Mouse (Mus musculus): ENCODE results near the gene Ccl2.

The Ccl2 gene

GRCm38 (mm10) chr11:82035356-82035755, at the start of gene Ccl2:
Gene Ccl2 (plus strand): TSS chr11:82035571.
- no peaks in the 10 kb centered on the region for H3K36me3 ChIP-seq (ENCODE audit: control insufficient read depth, insufficient read depth, low read length, poor library complexity, severe bottlenecking)
- no peak for DNase-seq (ENCODE audit: low read depth, low spot score)

DNA sequence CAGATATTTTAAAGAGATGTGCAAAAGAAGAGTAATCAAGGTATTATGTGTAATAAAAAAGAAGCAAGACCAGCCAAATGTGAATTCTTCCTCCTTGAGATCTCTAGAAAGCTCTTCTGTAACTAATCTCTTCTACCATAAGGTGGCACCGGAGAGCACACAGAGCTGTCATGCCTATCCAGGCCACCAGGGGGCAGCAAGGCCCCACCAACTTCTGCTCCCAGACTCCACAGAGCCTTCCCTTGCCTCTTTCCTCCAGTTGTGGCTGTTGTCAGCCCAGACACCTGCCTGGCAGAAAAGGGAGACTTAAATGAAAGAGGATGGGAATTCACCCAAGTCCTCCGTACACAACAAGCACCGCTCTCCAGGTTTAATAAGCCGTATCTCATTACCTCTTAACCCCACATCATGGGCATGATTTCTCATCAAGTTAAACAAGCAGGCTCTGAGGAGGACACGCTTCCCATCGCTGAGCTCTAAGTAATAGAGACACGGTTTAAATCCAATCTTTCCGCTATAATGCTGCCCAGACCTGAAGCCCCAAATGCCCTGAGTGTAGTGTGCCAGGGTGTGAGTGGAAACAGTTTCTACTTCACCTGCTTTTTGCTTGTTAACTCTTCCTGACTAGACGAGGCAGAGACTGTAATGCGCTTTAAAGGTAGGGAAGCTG, 39.1 kb upstream of the Ccl2 start:
- Histone ChIP-seq H3K27me3 (ENCODE audit: control insufficient read depth, insufficient read depth, low read length, poor library complexity, severe bottlenecking) (no peaks in the 10 kb centered on the region), H3K36me3 (ENCODE audit: control insufficient read depth, insufficient read depth, low read length, poor library complexity, severe bottlenecking) (no peaks in the 10 kb centered on the region)
- DNase-seq (ENCODE audit: low read depth, low spot score) = peak; percentile 70

More at GRCm38 (mm10) chr11:82035356-82035755, at the start of gene Ccl2:
- H3K27me3 ChIP-seq (ENCODE audit: control insufficient read depth, insufficient read depth, low read length, poor library complexity, severe bottlenecking) = no peaks in the 10 kb centered on the region

DNA sequence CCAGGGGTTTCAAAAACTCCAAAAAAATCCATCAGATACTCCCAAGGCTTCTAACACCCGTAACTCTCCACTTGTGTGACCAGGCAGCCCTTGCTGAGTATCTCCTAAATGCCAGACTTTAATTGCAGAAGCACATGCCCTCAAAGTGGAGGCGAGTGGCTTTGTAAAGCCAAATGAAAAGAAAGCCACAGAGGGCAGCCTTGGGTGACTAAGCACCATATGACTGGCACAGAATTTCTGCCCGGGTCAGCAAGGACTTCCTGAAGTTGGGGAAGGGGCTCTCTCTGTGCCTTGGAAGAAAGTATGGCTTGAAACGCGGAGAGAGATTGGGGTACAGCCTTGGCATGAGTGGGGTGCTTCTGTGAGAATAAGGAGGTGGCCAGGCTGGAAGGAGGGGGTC, 38.3 kb upstream of the Ccl2 start:
- no peaks in the 10 kb centered on the region for H3K36me3 ChIP-seq (ENCODE audit: control insufficient read depth, insufficient read depth, low read length, poor library complexity, severe bottlenecking)
- no peaks in the 10 kb centered on the region for H3K27me3 ChIP-seq (ENCODE audit: control insufficient read depth, insufficient read depth, low read length, poor library complexity, severe bottlenecking)
- no peak for DNase-seq (ENCODE audit: low read depth, low spot score)

GRCm38 (mm10) chr11:81998646-81999045, 36.7 kb upstream of the Ccl2 start:
- Histone ChIP-seq H3K36me3 (ENCODE audit: control insufficient read depth, insufficient read depth, low read length, poor library complexity, severe bottlenecking) (no peaks in the 10 kb centered on the region), H3K27me3 (ENCODE audit: control insufficient read depth, insufficient read depth, low read length, poor library complexity, severe bottlenecking) (no peaks in the 10 kb centered on the region)
- no peak for DNase-seq (ENCODE audit: low read depth, low spot score)

GRCm38 (mm10) chr11:81999469-81999868, 35.9 kb upstream of the Ccl2 start:
- no peaks in the 10 kb centered on the region for H3K27me3 ChIP-seq (ENCODE audit: control insufficient read depth, insufficient read depth, low read length, poor library complexity, severe bottlenecking)
- H3K36me3 ChIP-seq (ENCODE audit: control insufficient read depth, insufficient read depth, low read length, poor library complexity, severe bottlenecking) = no peaks in the 10 kb centered on the region
- no peak for DNase-seq (ENCODE audit: low read depth, low spot score)

- no peaks in the 10 kb centered on the region for H3K36me3 ChIP-seq (ENCODE audit: control insufficient read depth, insufficient read depth, low read length, poor library complexity, severe bottlenecking)
- DNase-seq (ENCODE audit: low read depth, low spot score) = no peak
- H3K27me3 ChIP-seq (ENCODE audit: control insufficient read depth, insufficient read depth, low read length, poor library complexity, severe bottlenecking) = no peaks in the 10 kb centered on the region
Measured at GRCm38 (mm10) chr11:82000581-82000980, 34.8 kb upstream of the Ccl2 start.

- Histone ChIP-seq H3K36me3 (ENCODE audit: control insufficient read depth, insufficient read depth, low read length, poor library complexity, severe bottlenecking) (no peaks in the 10 kb centered on the region), H3K27me3 (ENCODE audit: control insufficient read depth, insufficient read depth, low read length, poor library complexity, severe bottlenecking) (no peaks in the 10 kb centered on the region)
- peak; percentile 18 for DNase-seq (ENCODE audit: low read depth, low spot score)
Measured at GRCm38 (mm10) chr11:82004810-82005209, 30.6 kb upstream of the Ccl2 start.

DNA sequence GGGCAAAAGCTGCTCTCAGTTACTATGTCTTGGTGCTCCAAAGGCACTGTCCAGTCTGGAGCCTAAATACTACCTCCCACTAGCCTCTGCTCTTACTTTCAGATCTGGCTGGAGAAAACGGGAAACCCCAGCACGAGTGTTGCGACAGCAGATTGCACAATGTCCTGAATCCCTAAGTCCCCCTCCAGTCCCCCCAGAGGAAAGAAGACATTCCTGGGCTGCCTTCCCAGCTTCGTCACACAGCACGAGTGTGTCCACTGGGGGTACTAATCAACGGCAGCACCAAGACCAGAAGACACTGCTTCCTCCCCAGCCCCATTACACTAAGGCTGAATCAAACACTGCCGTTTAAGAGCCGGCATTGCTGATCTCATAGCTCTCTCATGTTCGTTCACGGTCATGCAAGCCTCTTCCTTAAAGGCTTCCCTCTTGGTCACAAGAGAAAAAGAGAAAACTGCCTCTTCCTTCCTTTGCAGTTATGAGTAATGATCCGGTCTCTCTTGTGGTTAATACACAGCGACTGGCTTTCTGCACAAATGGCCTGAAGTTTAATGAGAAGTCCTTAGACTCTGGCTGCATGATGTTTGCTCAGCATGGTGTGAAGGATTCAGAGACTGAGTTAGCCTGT, 28.5 kb upstream of the Ccl2 start:
- DNase-seq (ENCODE audit: low read depth, low spot score) = no peak
- Histone ChIP-seq H3K27me3 (ENCODE audit: control insufficient read depth, insufficient read depth, low read length, poor library complexity, severe bottlenecking) (no peaks in the 10 kb centered on the region), H3K36me3 (ENCODE audit: control insufficient read depth, insufficient read depth, low read length, poor library complexity, severe bottlenecking) (no peaks in the 10 kb centered on the region)

DNA sequence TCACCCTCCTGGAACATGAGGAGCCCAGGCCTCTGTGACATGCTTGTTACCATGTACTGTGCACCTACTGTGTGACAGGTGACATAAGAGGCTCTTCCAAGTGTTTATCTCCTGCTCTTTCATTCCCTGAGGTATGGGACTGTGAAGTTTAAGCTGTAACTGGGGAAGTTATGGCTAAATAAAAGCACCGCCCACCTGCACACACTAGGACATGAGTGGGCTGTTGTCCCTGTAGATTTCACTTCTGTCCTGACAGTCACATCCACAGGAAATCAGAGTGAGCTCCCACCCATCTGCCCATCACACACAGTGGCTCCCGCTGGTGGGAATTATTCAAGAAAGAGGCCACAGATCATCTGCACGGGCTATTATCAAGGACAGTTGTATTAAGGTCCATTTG, 25.3 kb upstream of the Ccl2 start:
- DNase-seq (ENCODE audit: low read depth, low spot score) = no peak
- no peaks in the 10 kb centered on the region for H3K27me3 ChIP-seq (ENCODE audit: control insufficient read depth, insufficient read depth, low read length, poor library complexity, severe bottlenecking)
- no peaks in the 10 kb centered on the region for H3K36me3 ChIP-seq (ENCODE audit: control insufficient read depth, insufficient read depth, low read length, poor library complexity, severe bottlenecking)

GRCm38 (mm10) chr11:82011411-82012193, 23.8 kb upstream of the Ccl2 start:
- DNase-seq (ENCODE audit: low read depth, low spot score) = no peak
- H3K36me3 ChIP-seq (ENCODE audit: control insufficient read depth, insufficient read depth, low read length, poor library complexity, severe bottlenecking) = no peaks in the 10 kb centered on the region
- no peaks in the 10 kb centered on the region for H3K27me3 ChIP-seq (ENCODE audit: control insufficient read depth, insufficient read depth, low read length, poor library complexity, severe bottlenecking)

- DNase-seq (ENCODE audit: low read depth, low spot score) = no peak
- Histone ChIP-seq H3K27me3 (ENCODE audit: control insufficient read depth, insufficient read depth, low read length, poor library complexity, severe bottlenecking) (no peaks in the 10 kb centered on the region), H3K36me3 (ENCODE audit: control insufficient read depth, insufficient read depth, low read length, poor library complexity, severe bottlenecking) (no peaks in the 10 kb centered on the region)
Measured at GRCm38 (mm10) chr11:82013756-82014155, 21.6 kb upstream of the Ccl2 start.

DNA sequence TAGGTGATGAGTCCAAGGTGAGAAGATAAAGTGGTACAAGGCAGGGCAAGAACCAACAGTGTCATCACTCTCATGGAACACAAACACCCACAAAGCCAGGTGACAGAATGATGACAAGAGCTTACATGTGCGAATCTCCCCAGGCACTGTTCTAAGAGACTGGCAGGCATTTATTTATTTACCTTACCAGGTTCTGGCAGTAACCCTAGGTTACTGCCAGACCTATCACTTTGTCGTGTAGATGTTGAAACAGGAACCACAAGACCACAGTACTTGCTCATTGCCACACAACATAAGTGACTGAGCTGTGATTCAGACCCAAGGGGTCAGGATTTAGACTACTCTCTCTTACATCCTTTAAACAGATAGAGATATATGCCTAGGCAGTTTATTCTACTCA, 20.3 kb upstream of the Ccl2 start:
- no peaks in the 10 kb centered on the region for H3K27me3 ChIP-seq (ENCODE audit: control insufficient read depth, insufficient read depth, low read length, poor library complexity, severe bottlenecking)
- DNase-seq (ENCODE audit: low read depth, low spot score) = no peak
- H3K36me3 ChIP-seq (ENCODE audit: control insufficient read depth, insufficient read depth, low read length, poor library complexity, severe bottlenecking) = no peaks in the 10 kb centered on the region

DNA sequence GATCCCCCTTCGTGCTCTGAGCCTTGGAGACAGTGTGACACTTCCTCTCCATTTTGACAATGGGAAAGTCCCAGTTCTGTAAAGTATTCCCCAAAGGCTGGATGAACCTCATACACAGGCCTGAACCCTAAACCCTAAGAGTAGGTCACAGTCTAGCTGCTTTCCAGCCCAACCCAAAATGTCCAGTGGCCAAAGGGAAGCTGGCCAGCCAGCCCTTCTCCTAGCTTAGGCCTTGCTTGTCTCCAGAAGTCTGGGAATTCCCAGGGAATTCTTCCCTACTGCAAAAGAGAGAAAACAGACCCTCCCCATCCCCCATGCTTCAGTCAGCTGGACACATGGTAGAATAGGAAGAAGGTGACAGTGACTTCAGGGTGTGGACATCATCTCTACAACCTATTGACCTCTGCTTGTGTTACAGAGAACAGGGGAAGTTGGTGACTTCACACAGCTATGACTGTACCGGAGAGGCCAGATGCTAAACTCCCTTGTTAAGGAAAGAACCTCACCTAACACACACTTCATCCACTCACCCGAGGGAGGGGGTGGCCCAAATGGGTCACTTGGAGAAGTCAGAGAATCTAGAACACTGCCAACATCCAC, 19.1 kb upstream of the Ccl2 start:
- Histone ChIP-seq H3K36me3 (ENCODE audit: control insufficient read depth, insufficient read depth, low read length, poor library complexity, severe bottlenecking) (no peaks in the 10 kb centered on the region), H3K27me3 (ENCODE audit: control insufficient read depth, insufficient read depth, low read length, poor library complexity, severe bottlenecking) (no peaks in the 10 kb centered on the region)
- no peak for DNase-seq (ENCODE audit: low read depth, low spot score)

- no peak for DNase-seq (ENCODE audit: low read depth, low spot score)
- H3K27me3 ChIP-seq (ENCODE audit: control insufficient read depth, insufficient read depth, low read length, poor library complexity, severe bottlenecking) = no peaks in the 10 kb centered on the region
- no peaks in the 10 kb centered on the region for H3K36me3 ChIP-seq (ENCODE audit: control insufficient read depth, insufficient read depth, low read length, poor library complexity, severe bottlenecking)
Measured at GRCm38 (mm10) chr11:82019389-82019788, 16.0 kb upstream of the Ccl2 start.

DNA sequence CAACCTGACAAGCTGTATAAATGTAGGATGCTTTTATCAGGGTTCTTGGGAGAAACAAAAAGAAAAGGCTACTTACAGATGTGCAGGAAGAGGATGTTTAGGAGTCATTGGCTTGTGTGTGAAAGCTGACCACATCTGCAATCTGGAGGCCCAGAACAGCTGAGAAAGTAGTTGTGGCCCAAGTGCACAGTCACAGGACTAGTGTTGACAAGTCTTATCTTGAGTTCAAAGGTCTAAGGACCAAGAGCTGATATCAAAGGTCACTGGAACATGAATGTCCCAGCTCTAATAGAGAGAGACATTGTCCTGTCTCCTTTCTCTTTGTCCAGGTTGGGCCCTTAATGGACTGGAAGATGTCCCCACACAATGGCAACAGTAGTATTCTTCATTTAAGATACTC, 15.6 kb upstream of the Ccl2 start:
- H3K36me3 ChIP-seq (ENCODE audit: control insufficient read depth, insufficient read depth, low read length, poor library complexity, severe bottlenecking) = no peaks in the 10 kb centered on the region
- no peaks in the 10 kb centered on the region for H3K27me3 ChIP-seq (ENCODE audit: control insufficient read depth, insufficient read depth, low read length, poor library complexity, severe bottlenecking)
- DNase-seq (ENCODE audit: low read depth, low spot score) = no peak

All from splenic B cell, adult 2 months (primary cell).